Mouse (Mus musculus) bone marrow, adult 2 months (tissue): ENCODE measurements around the gene Atp6v0d1. TPM values are rescaled to one million over a fixed set of nuclear protein-coding genes. Genes with fewer than 3 reads are reported as not detected.

Experiments used
- H3K27ac ChIP-seq: fragments of 200-500 bp; 2 replicates; pipeline ENCODE4 v1.5.1; 2012; ENCODE audit warnings: low read depth, mild to moderate bottlenecking, control low read depth, inconsistent platforms, low read length; ENCODE audit not compliant: control insufficient read depth, poor library complexity, insufficient read depth
- H3K4me1 ChIP-seq: fragments of 200-500 bp; 2 replicates; pipeline ENCODE4 v1.6.1; 2011; ENCODE audit warnings: low read length; ENCODE audit not compliant: control insufficient read depth, insufficient read depth
- H3K4me3 ChIP-seq: fragments of 200-500 bp; replicated peaks from 2 replicates; pipeline ENCODE3; 2011; ENCODE audit warnings: mild to moderate bottlenecking, low read depth, low read length, control low read depth; ENCODE audit not compliant: control insufficient read depth
- CTCF ChIP-seq: fragments of 200-500 bp; IDR thresholded peaks from 2 replicates; pipeline ENCODE4 v1.5.1; 2011; ENCODE audit warnings: low read length, control low read depth; ENCODE audit not compliant: control insufficient read depth, insufficient read depth
- POLR2A ChIP-seq: fragments of 200-500 bp; IDR thresholded peaks from 2 replicates; pipeline ENCODE4 v1.6.1; 2011; ENCODE audit warnings: low read depth, mild to moderate bottlenecking, control low read depth, low read length, borderline replicate concordance; ENCODE audit not compliant: control insufficient read depth
- WGBS: fragments of 180-500 bp; shearing (Covaris S2); methylation state at CpG from one replicate; pipeline ENCODE4 v1.1.7; 2018; 5-methylcytosine and 5-hydroxymethylcytosine counted together
- polyA plus RNA-seq: library from polyadenylated mRNA; stranded (reverse); fragments of >200 nt; gene quantifications from 2 replicates; pipeline ENCODE4 v1.2.4, GENCODE M21; 2011; ENCODE audit warnings: low replicate concordance; ENCODE audit not compliant: missing spikeins, insufficient read depth, insufficient read length

Atp6v0d1 gene
- polyA plus RNA-seq, 1 experiment, result 58.3 TPM

- Histone ChIP-seq H3K4me3 (no peak overlapping the region), H3K4me1 (peaks cover 4% of the 10 kb centered on the region), H3K27ac (no peak overlapping the region)
- 76% methylated on average over 1 of the region's 1 CpGs for WGBS
- TF ChIP-seq CTCF, result no peak
- no peak for TF ChIP-seq POLR2A
Measured at GRCm38 (mm10) chr8:105563871-105564270, 2.0 kb downstream of the Atp6v0d1 start.

GRCm38 (mm10) chr8:105562863-105563262 is 3.0 kb downstream of the Atp6v0d1 start:
- Histone ChIP-seq H3K4me3 (no peak overlapping the region), H3K4me1 (peaks cover 4% of the 10 kb centered on the region), H3K27ac (no peak overlapping the region)
- no peak for TF ChIP-seq POLR2A
- no peak for TF ChIP-seq CTCF
- 85% methylated on average over 3 of the region's 3 CpGs for WGBS

DNA sequence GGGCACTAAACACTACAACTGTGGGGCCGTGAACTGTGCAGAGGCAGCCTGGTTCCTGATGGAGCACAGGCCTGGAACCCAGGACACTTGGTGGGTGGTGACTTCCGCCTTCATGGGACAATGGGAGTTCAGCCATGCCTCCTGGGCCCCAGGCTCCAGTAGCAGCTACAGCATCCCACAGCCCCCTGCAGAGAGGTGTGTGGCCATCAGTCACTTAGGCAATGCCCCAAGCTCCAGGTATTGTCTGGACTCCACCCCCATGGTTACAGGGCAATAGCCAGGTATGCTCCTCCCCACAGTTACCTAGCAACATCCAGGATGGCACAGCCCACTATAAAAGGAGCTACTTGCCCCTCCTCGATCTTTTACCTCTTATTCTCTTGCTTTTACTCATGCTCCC is 10.6 kb downstream of the Atp6v0d1 start:
- TF ChIP-seq CTCF, result no peak
- TF ChIP-seq POLR2A, result no peak
- Histone ChIP-seq H3K4me3 (no peak overlapping the region), H3K4me1 (peaks cover 3% of the 10 kb centered on the region; the same call in 1 of the 2 replicates), H3K27ac (no peak overlapping the region)
- 85% methylated on average over 3 of the region's 3 CpGs for WGBS

DNA sequence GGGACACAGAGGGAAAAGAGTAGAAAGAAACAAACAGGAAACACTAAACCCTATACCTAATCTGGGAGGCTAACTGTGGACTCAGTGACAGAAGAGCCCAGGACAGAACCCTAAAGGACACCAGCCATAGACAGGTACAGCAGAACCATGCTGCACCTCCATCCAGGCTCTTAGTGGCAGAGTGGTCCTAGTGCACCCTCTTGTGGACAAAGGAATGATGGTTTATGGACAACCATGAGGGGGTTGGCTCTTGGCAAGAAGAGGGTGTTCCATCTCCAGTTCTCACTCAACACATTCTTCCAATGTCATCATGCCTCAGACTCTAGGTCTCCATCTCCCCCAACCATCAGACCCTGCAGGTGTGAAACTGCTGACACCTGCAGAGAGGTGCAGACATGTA is 11.8 kb downstream of the Atp6v0d1 start:
- no peak overlapping the region for H3K4me3 ChIP-seq
- H3K4me1 ChIP-seq, result peaks cover 3% of the 10 kb centered on the region; the same call in 1 of the 2 replicates
- H3K27ac ChIP-seq, result no peak overlapping the region

DNA sequence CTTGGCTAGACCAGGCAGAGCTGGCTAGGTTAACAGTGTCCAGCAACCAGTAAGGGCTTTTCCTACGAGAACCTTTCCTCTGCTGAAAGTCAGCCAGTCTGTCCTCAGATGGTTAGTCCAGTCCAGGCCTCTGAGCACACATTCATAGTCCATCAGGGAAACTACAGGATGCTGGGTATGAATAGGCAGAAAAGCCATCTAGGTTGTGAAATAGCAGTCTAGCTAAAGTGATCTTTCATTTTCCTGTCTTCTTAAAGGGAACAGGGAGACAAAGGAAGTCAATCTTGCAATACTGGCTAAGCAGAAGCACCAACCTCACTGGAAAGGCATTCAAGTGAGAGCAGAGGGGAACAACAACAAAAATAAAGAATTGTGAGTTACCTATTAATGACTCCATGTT is 13.0 kb downstream of the Atp6v0d1 start:
- Histone ChIP-seq H3K4me1 (peaks cover 3% of the 10 kb centered on the region; the same call in 1 of the 2 replicates), H3K4me3 (no peak overlapping the region), H3K27ac (no peak overlapping the region)
- TF ChIP-seq CTCF (no peak), POLR2A (no peak)
- WGBS, result 51% methylated on average over 1 of the region's 1 CpGs

More for the DNA sequence above, 11.8 kb downstream of the Atp6v0d1 start:
- peak; percentile 89 for TF ChIP-seq CTCF
- TF ChIP-seq POLR2A, result no peak

GRCm38 (mm10) chr8:105552032-105552431 is 13.8 kb downstream of the Atp6v0d1 start:
- TF ChIP-seq POLR2A, result no peak
- TF ChIP-seq CTCF, result no peak
- WGBS, result 86% methylated on average over 2 of the region's 2 CpGs
- Histone ChIP-seq H3K4me3 (no peak overlapping the region), H3K27ac (no peak overlapping the region), H3K4me1 (peaks cover 3% of the 10 kb centered on the region; the same call in 1 of the 2 replicates)

DNA sequence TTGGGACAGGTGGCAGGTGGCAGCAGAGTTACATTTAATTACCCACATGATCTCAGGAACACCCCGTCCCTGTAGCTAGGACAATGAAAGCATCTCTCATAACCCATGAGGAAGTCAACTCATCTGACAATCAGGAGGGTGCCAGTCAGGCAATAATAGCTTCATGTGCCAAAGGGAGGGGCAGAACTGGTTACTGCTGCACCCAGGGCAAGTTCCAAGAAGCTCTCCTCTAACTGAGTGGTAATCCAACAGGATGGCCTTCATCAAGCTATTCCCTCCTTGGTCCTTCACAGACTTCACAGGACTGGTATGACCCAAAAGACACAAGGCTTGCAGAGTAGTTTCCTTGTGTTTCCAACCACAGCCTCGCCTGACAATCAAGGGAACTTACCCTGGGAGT is 15.8 kb downstream of the Atp6v0d1 start:
- no peak overlapping the region for H3K4me3 ChIP-seq
- WGBS, result 64% methylated on average over 2 of the region's 2 CpGs
- H3K4me1 ChIP-seq, result peaks cover 6% of the 10 kb centered on the region
- no peak overlapping the region for H3K27ac ChIP-seq
- no peak for TF ChIP-seq POLR2A
- TF ChIP-seq CTCF, result no peak

DNA sequence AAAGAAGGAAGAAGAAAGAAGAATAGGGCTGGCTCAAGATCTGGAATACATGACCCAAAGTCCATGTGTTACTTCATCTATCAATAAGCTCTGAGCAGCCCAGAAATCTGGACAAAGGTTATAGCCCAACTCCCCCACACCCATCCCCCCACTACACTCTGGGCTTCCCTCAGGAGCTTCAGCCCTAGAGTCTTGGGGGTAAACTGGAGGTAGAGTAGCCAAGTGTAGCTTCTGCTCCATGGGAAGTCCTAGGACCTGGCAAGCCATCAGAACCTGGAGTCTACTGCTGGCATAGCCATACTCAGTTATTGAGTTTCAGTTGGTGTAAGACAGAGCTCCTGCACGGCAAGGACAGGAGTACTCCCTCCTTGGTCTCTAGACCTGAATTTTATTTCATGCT is 16.3 kb downstream of the Atp6v0d1 start:
- WGBS, result 88% methylated on average over 1 of the region's 1 CpGs
- peaks cover 6% of the 10 kb centered on the region for H3K4me1 ChIP-seq
- TF ChIP-seq POLR2A, result no peak
- no peak for TF ChIP-seq CTCF
- no peak overlapping the region for H3K27ac ChIP-seq
- H3K4me3 ChIP-seq, result no peak overlapping the region
